Mouse (Mus musculus): Measurements from ENCODE around the gene Msrb2. TPM values are rescaled to one million over a fixed set of nuclear protein-coding genes. Genes with fewer than 3 reads are reported as not detected.

The Msrb2 gene
- polyA plus RNA-seq, 1 experiment: 5.3 TPM

DNA sequence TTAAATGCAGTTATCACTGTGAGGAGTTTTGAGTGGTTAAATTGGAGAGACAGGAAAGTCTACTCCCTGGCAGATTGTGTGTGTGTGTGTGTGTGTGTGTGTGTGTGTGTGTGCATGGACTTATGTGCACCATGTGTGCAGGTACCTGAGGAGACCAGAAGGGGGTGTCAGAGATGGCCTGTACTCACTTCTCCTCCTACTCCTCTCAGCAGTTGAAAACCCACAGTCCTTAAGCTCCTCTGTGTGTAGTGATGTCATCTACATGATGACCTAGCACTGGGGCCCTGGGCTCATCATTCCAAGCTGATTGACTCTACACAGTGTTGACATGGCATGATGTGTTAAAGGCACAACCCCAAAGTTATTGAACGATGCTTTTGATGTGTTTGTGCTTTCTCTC, 11.0 kb downstream of the Msrb2 start:
- peak; percentile 4 for TF ChIP-seq CTCF (IDR thresholded peaks at IDR 0.05; ENCODE audit: low read depth, low read length)
- TF ChIP-seq EP300 (IDR thresholded peaks at IDR 0.05; ENCODE audit: insufficient read depth, low read depth, low read length): no peak
- no peak for TF ChIP-seq POLR2A (IDR thresholded peaks at IDR 0.05; ENCODE audit: insufficient read depth, low read length)
- Histone ChIP-seq H3K9me3 (replicated peaks; ENCODE audit: control insufficient read depth, insufficient read depth, low read length, poor library complexity, severe bottlenecking) (no peaks in the 10 kb centered on the region), H3K36me3 (ENCODE audit: control insufficient read depth, insufficient read depth, low read length, poor library complexity, severe bottlenecking) (no peaks in the 10 kb centered on the region), H3K4me1 (ENCODE audit: control insufficient read depth, insufficient read depth, low read length) (peaks cover 4% of the 10 kb centered on the region), H3K9ac (ENCODE audit: low read depth, poor library complexity, severe bottlenecking) (no peak overlapping the region), H3K4me3 (ENCODE audit: low read depth, low read length) (no peak overlapping the region), H3K27ac (ENCODE audit: insufficient read depth, low read length) (no peak overlapping the region), H3K27me3 (ENCODE audit: control insufficient read depth, insufficient read depth, low read length, poor library complexity, severe bottlenecking) (no peaks in the 10 kb centered on the region)

DNA sequence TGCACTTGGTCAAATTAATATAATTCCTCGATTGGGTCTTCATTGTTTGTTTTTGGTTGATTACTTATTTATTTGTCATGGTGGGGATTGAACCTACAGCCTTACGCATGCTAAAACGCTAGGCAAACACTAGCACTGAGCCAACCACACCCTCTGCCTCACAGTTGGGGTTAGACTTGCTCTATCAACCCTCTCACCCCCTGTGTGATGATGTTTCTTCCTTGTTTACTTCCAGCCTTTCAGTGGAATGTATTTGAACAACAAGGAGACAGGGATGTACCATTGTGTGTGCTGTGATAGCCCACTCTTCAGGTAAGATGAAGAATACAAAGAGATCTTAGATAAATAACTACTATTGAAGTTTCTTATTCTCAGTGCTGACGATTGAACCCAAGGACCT, 11.8 kb downstream of the Msrb2 start:
- no peak overlapping the region for H3K4me3 ChIP-seq (ENCODE audit: low read depth, low read length)
- H3K36me3 ChIP-seq (ENCODE audit: control insufficient read depth, insufficient read depth, low read length, poor library complexity, severe bottlenecking): no peaks in the 10 kb centered on the region
- no peaks in the 10 kb centered on the region for H3K9me3 ChIP-seq (replicated peaks; ENCODE audit: control insufficient read depth, insufficient read depth, low read length, poor library complexity, severe bottlenecking)
- H3K27me3 ChIP-seq (ENCODE audit: control insufficient read depth, insufficient read depth, low read length, poor library complexity, severe bottlenecking): no peaks in the 10 kb centered on the region
- TF ChIP-seq CTCF (IDR thresholded peaks at IDR 0.05; ENCODE audit: low read depth, low read length): no peak
- H3K9ac ChIP-seq (ENCODE audit: low read depth, poor library complexity, severe bottlenecking): no peak overlapping the region
- H3K27ac ChIP-seq (ENCODE audit: insufficient read depth, low read length): no peak overlapping the region
- H3K4me1 ChIP-seq (ENCODE audit: control insufficient read depth, insufficient read depth, low read length): peaks cover 4% of the 10 kb centered on the region

DNA sequence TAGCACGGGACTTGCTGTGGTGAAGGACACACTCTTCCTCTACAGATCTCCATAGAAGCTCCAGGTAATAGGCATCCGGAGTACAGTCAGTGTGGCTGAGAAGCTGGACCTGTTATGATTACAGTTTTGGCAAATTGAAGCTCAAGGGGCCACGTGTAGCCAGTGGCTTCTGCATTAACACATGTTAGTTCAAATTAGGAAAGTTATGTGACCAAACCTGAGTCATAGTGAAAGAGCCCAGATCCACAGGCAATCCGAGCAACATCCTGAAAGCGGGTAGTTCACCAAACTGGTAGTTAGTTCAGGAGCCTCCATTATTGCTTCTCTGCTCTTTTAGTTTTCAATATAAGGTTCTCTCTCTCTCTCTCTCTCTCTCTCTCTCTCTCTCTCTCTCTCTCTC, 14.5 kb downstream of the Msrb2 start:
- Histone ChIP-seq H3K27ac (ENCODE audit: insufficient read depth, low read length) (no peak overlapping the region), H3K4me1 (ENCODE audit: control insufficient read depth, insufficient read depth, low read length) (peaks cover 1% of the 10 kb centered on the region), H3K9ac (ENCODE audit: low read depth, poor library complexity, severe bottlenecking) (no peak overlapping the region), H3K4me3 (ENCODE audit: low read depth, low read length) (no peak overlapping the region), H3K36me3 (ENCODE audit: control insufficient read depth, insufficient read depth, low read length, poor library complexity, severe bottlenecking) (no peaks in the 10 kb centered on the region), H3K9me3 (replicated peaks; ENCODE audit: control insufficient read depth, insufficient read depth, low read length, poor library complexity, severe bottlenecking) (no peaks in the 10 kb centered on the region), H3K27me3 (ENCODE audit: control insufficient read depth, insufficient read depth, low read length, poor library complexity, severe bottlenecking) (no peaks in the 10 kb centered on the region)
- no peak for TF ChIP-seq POLR2A (IDR thresholded peaks at IDR 0.05; ENCODE audit: insufficient read depth, low read length)
- TF ChIP-seq EP300 (IDR thresholded peaks at IDR 0.05; ENCODE audit: insufficient read depth, low read depth, low read length): no peak
- no peak for TF ChIP-seq CTCF (IDR thresholded peaks at IDR 0.05; ENCODE audit: low read depth, low read length)

DNA sequence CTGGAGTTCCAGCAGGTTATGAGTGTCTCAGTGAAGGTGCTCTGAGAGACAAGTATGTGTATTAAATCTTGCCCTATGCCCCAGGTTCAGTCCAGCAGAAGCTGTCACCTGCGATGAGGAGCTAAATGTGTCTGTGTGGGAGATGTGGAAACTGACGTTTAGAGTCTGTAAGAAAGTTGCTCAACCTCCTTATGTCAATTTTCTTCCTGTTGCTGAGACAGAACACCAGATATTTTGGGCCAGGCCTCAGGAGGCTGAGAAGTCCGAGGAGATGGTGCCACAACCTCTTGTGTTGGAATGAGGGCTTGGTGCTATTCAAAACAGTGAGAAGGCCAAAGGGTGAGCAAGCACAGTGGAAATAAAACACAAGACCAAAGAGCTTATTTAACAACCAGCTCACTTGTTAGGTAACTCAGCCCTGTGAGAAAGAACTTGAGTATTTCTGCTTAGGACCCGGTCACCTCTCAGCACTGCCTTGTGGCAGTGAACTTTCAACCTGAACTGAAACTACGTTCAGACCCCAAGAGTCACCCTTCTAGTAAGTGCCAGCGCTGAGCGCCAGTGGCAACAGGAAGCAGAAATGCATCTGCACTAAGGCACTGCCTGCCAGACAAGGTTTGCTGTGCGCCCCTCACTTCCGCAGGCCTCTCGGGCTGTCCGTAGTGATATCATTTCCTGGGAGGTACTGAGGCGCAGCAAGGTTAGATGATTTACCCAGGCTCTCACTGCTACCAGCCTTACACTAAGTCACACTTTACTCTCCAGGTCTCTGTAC, 17.3 kb downstream of the Msrb2 start:
- Histone ChIP-seq H3K36me3 (ENCODE audit: control insufficient read depth, insufficient read depth, low read length, poor library complexity, severe bottlenecking) (no peaks in the 10 kb centered on the region), H3K27me3 (ENCODE audit: control insufficient read depth, insufficient read depth, low read length, poor library complexity, severe bottlenecking) (no peaks in the 10 kb centered on the region), H3K9me3 (replicated peaks; ENCODE audit: control insufficient read depth, insufficient read depth, low read length, poor library complexity, severe bottlenecking) (no peaks in the 10 kb centered on the region), H3K4me3 (ENCODE audit: low read depth, low read length) (no peak overlapping the region), H3K9ac (ENCODE audit: low read depth, poor library complexity, severe bottlenecking) (no peak overlapping the region), H3K27ac (ENCODE audit: insufficient read depth, low read length) (no peak overlapping the region), H3K4me1 (ENCODE audit: control insufficient read depth, insufficient read depth, low read length) (peaks cover 3% of the 10 kb centered on the region)
- TF ChIP-seq EP300 (IDR thresholded peaks at IDR 0.05; ENCODE audit: insufficient read depth, low read depth, low read length) (no peak), CTCF (IDR thresholded peaks at IDR 0.05; ENCODE audit: low read depth, low read length) (no peak), POLR2A (IDR thresholded peaks at IDR 0.05; ENCODE audit: insufficient read depth, low read length) (no peak)

DNA sequence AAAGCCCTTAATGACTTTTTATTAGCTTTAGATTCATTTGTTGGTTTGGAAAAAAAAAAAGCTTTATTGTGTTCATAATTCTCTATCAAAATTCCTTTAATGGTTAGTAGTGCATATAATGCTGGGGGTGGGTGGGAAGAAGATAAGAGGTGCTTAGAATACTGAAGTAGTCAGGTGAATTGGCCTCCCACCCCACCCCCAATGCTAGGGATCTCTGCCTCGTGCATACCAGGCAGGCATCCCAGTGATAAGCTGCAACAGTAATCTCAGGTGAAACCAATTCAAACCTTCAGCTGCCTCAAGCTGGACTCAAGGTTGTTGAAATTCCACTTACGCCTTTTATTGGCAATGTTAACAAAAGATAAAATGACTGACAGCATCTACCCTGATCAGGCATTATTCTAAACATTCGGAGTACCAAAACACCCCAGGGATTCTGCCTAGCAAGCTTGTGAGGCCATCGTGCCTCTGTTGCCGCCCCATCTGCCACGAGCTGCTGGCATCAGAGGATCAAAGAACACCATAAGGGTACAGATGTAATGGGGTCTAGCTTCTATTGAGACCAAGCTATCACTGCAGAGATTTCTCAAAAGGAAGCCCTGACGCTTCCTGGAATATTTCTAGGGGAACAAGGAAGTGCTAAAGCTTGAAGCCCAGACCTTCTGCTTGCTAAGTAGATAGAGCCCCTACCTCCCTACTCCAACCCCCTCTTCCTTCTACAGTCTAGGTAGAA, 19.3 kb downstream of the Msrb2 start:
- Histone ChIP-seq H3K27me3 (ENCODE audit: control insufficient read depth, insufficient read depth, low read length, poor library complexity, severe bottlenecking) (no peaks in the 10 kb centered on the region), H3K36me3 (ENCODE audit: control insufficient read depth, insufficient read depth, low read length, poor library complexity, severe bottlenecking) (no peaks in the 10 kb centered on the region), H3K9ac (ENCODE audit: low read depth, poor library complexity, severe bottlenecking) (no peak overlapping the region), H3K4me3 (ENCODE audit: low read depth, low read length) (no peak overlapping the region), H3K9me3 (replicated peaks; ENCODE audit: control insufficient read depth, insufficient read depth, low read length, poor library complexity, severe bottlenecking) (no peaks in the 10 kb centered on the region), H3K27ac (ENCODE audit: insufficient read depth, low read length) (no peak overlapping the region), H3K4me1 (ENCODE audit: control insufficient read depth, insufficient read depth, low read length) (peaks cover 8% of the 10 kb centered on the region)
- TF ChIP-seq EP300 (IDR thresholded peaks at IDR 0.05; ENCODE audit: insufficient read depth, low read depth, low read length) (no peak), POLR2A (IDR thresholded peaks at IDR 0.05; ENCODE audit: insufficient read depth, low read length) (no peak), CTCF (IDR thresholded peaks at IDR 0.05; ENCODE audit: low read depth, low read length) (no peak)

DNA sequence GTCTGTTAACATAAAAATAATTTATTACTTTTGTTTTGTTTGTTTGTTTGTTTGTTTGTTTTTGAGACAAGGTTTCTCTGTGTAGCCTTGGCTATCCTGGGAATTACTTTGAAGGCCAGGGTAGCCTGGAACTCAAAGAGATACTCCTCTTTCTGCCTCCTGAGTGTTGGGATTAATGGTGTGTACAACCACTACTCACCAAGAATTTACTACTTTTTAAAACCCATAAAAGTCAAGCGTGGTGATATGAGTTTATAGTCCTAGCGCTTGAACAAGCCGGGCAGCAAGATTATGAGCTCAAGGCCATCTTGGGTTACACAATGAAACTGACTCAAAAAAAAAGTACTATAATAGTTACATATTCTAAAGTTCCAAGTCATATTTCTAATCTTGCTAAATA, 20.4 kb downstream of the Msrb2 start:
- no peaks in the 10 kb centered on the region for H3K9me3 ChIP-seq (replicated peaks; ENCODE audit: control insufficient read depth, insufficient read depth, low read length, poor library complexity, severe bottlenecking)
- TF ChIP-seq EP300 (IDR thresholded peaks at IDR 0.05; ENCODE audit: insufficient read depth, low read depth, low read length) (no peak), CTCF (IDR thresholded peaks at IDR 0.05; ENCODE audit: low read depth, low read length) (no peak), POLR2A (IDR thresholded peaks at IDR 0.05; ENCODE audit: insufficient read depth, low read length) (no peak)
- H3K36me3 ChIP-seq (ENCODE audit: control insufficient read depth, insufficient read depth, low read length, poor library complexity, severe bottlenecking): no peaks in the 10 kb centered on the region

More for the DNA sequence above, 20.4 kb downstream of the Msrb2 start:
- Histone ChIP-seq H3K4me3 (ENCODE audit: low read depth, low read length) (no peak overlapping the region), H3K27me3 (ENCODE audit: control insufficient read depth, insufficient read depth, low read length, poor library complexity, severe bottlenecking) (no peaks in the 10 kb centered on the region), H3K9ac (ENCODE audit: low read depth, poor library complexity, severe bottlenecking) (no peak overlapping the region), H3K4me1 (ENCODE audit: control insufficient read depth, insufficient read depth, low read length) (peaks cover 8% of the 10 kb centered on the region), H3K27ac (ENCODE audit: insufficient read depth, low read length) (no peak overlapping the region)

Data from ES-Bruce4 (cell line).